Mouse (Mus musculus) MEL (cell line): Measurements from ENCODE around the gene Zhx3. TPM values are rescaled to one million over a fixed set of nuclear protein-coding genes. Genes with fewer than 3 reads are reported as not detected.
A peak's percentile ranks its signal among the peaks of the same experiment; 100 is the strongest.

Experiments
- DNase-seq: peaks from one replicate; pipeline ENCODE4 v3.0.0; 2011; ENCODE audit warnings: low read depth, low spot score
- H3K27ac ChIP-seq: 2 replicates; pipeline ENCODE4 v1.5.1; 2012; ENCODE audit warnings: low read depth, mild to moderate bottlenecking, control low read depth, low read length, moderate library complexity; ENCODE audit not compliant: control insufficient read depth
- H3K27me3 ChIP-seq, 2 experiments: fragments of 150-350 bp in 1 of 2; sonication (generic) in 1 of 2; 2 replicates each; pipeline ENCODE4 v1.6.1; 2012; ENCODE audit warnings: low read length in 2 of 2, mild to moderate bottlenecking in 2 of 2, improper control_type of control experiment in 1 of 2, moderate library complexity in 1 of 2; ENCODE audit not compliant: insufficient read depth in 2 of 2, control insufficient read depth in 1 of 2
- H3K36me3 ChIP-seq, 2 experiments: 2 replicates each; pipeline ENCODE4 v1.6.1; 2012 to 2014; ENCODE audit warnings: low read length in 2 of 2, improper control_type of control experiment in 1 of 2, inconsistent platforms in 1 of 2, mild to moderate bottlenecking in 1 of 2; ENCODE audit not compliant: insufficient read depth in 2 of 2, control insufficient read depth in 1 of 2
- H3K4me1 ChIP-seq, 2 experiments: fragments of 150-350 bp in 1 of 2; sonication (generic) in 1 of 2; 2 replicates each; pipeline ENCODE4 v1.6.1; 2012; ENCODE audit warnings: low read length in 2 of 2, improper control_type of control experiment in 1 of 2, mild to moderate bottlenecking in 1 of 2; ENCODE audit not compliant: insufficient read depth in 2 of 2, control insufficient read depth in 1 of 2
- H3K4me3 ChIP-seq, 2 experiments: fragments of 150-350 bp in 1 of 2; sonication (generic) in 1 of 2; 2 replicates each; pipeline ENCODE4 v1.5.1; 2012; ENCODE audit warnings: low read depth in 2 of 2, low read length in 2 of 2, mild to moderate bottlenecking in 2 of 2, moderate library complexity in 2 of 2, control low read depth in 1 of 2, improper control_type of control experiment in 1 of 2; ENCODE audit not compliant: control insufficient read depth in 1 of 2, insufficient read depth in 1 of 2
- H3K79me2 ChIP-seq: 2 replicates; pipeline ENCODE4 v1.6.1; 2012; ENCODE audit warnings: mild to moderate bottlenecking, low read length, moderate library complexity; ENCODE audit not compliant: control insufficient read depth, poor library complexity, insufficient read depth
- H3K9ac ChIP-seq: 2 replicates; pipeline ENCODE4 v1.6.1; 2012; ENCODE audit warnings: low read depth, mild to moderate bottlenecking, control low read depth, low read length, moderate library complexity; ENCODE audit not compliant: control insufficient read depth, poor library complexity, severe bottlenecking
- H3K9me3 ChIP-seq: fragments of 150-350 bp; sonication (generic); replicated peaks from 2 replicates; pipeline ENCODE4 v1.6.1; 2012; ENCODE audit warnings: mild to moderate bottlenecking, low read length, improper control_type of control experiment, moderate library complexity; ENCODE audit not compliant: insufficient read depth
- CHD1 ChIP-seq: IDR thresholded peaks from 2 replicates; pipeline ENCODE4 v1.6.1; 2012; ENCODE audit warnings: low read depth, mild to moderate bottlenecking, inconsistent platforms, low read length, improper control_type of control experiment
- EP300 ChIP-seq, 2 experiments: IDR thresholded peaks; 2 replicates each; pipeline ENCODE4 v1.6.1; 2011; ENCODE audit warnings: improper control_type of control experiment in 2 of 2, low read length in 2 of 2, low read depth in 1 of 2, mild to moderate bottlenecking in 1 of 2
- GATA1 ChIP-seq: IDR thresholded peaks from 2 replicates; pipeline ENCODE4 v1.6.1; 2011; ENCODE audit warnings: low read depth, low read length, improper control_type of control experiment
- HCFC1 ChIP-seq: IDR thresholded peaks from 2 replicates; pipeline ENCODE4 v1.6.1; 2012; ENCODE audit warnings: low read depth, mild to moderate bottlenecking, inconsistent platforms, low read length, improper control_type of control experiment, moderate library complexity
- MXI1 ChIP-seq: IDR thresholded peaks from 2 replicates; pipeline ENCODE4 v1.6.1; 2011; ENCODE audit warnings: mild to moderate bottlenecking, low read depth, low read length, improper control_type of control experiment
- MYC ChIP-seq: IDR thresholded peaks from 2 replicates; pipeline ENCODE4 v1.6.1; 2011; ENCODE audit warnings: low read depth, mild to moderate bottlenecking, low read length, improper control_type of control experiment, moderate library complexity
- NELFE ChIP-seq: IDR thresholded peaks from 2 replicates; pipeline ENCODE4 v1.6.1; 2011; ENCODE audit warnings: low read depth, low read length, improper control_type of control experiment
- NRF1 ChIP-seq: IDR thresholded peaks from 2 replicates; pipeline ENCODE4 v1.6.1; 2014; ENCODE audit warnings: low read depth, mild to moderate bottlenecking, inconsistent platforms, low read length, improper control_type of control experiment, moderate library complexity; ENCODE audit not compliant: poor library complexity, insufficient read depth, severe bottlenecking
- POLR2A ChIP-seq, 2 experiments: IDR thresholded peaks; 2 replicates each; pipeline ENCODE4 v1.6.1; 2011 to 2012; ENCODE audit warnings: low read length in 2 of 2, mild to moderate bottlenecking in 2 of 2, control low read depth in 1 of 2, improper control_type of control experiment in 1 of 2, low read depth in 1 of 2, moderate library complexity in 1 of 2; ENCODE audit not compliant: control insufficient read depth in 1 of 2, insufficient read depth in 1 of 2, poor library complexity in 1 of 2
- POLR2AphosphoS5 ChIP-seq: IDR thresholded peaks from 2 replicates; pipeline ENCODE4 v1.6.1; 2012; ENCODE audit warnings: low read depth, borderline replicate concordance, mild to moderate bottlenecking, inconsistent platforms, low read length, moderate library complexity, mixed read lengths
- RAD21 ChIP-seq: IDR thresholded peaks from 2 replicates; pipeline ENCODE4 v1.6.1; 2011; ENCODE audit warnings: mild to moderate bottlenecking, low read depth, low read length, improper control_type of control experiment
- RCOR1 ChIP-seq: IDR thresholded peaks from 2 replicates; pipeline ENCODE4 v1.6.1; 2012; ENCODE audit warnings: low read depth, mild to moderate bottlenecking, inconsistent platforms, low read length, improper control_type of control experiment
- SMC3 ChIP-seq: IDR thresholded peaks from 2 replicates; pipeline ENCODE4 v1.6.1; 2011; ENCODE audit warnings: low read depth, low read length, improper control_type of control experiment
- TAL1 ChIP-seq: IDR thresholded peaks from 2 replicates; pipeline ENCODE4 v1.6.1; 2012; ENCODE audit warnings: mild to moderate bottlenecking, inconsistent platforms, low read length, moderate library complexity, mixed read lengths
- TCF12 ChIP-seq: IDR thresholded peaks from 2 replicates; pipeline ENCODE4 v1.6.1; 2014; ENCODE audit warnings: low read depth, mild to moderate bottlenecking, inconsistent platforms, low read length, improper control_type of control experiment, moderate library complexity
- UBTF ChIP-seq: IDR thresholded peaks from 2 replicates; pipeline ENCODE4 v1.6.1; 2012; ENCODE audit warnings: low read depth, mild to moderate bottlenecking, inconsistent platforms, low read length, improper control_type of control experiment, moderate library complexity, borderline replicate concordance; ENCODE audit not compliant: insufficient read depth
- USF2 ChIP-seq, 2 experiments: IDR thresholded peaks; 2 replicates each; pipeline ENCODE4 v1.6.1; 2011 to 2012; ENCODE audit warnings: improper control_type of control experiment in 2 of 2, low read length in 2 of 2, borderline replicate concordance in 1 of 2, inconsistent platforms in 1 of 2, low read depth in 1 of 2, mild to moderate bottlenecking in 1 of 2; ENCODE audit not compliant: insufficient read depth in 1 of 2
- ZKSCAN1 ChIP-seq: IDR thresholded peaks from 2 replicates; pipeline ENCODE4 v1.6.1; 2012; ENCODE audit warnings: low read depth, mild to moderate bottlenecking, inconsistent platforms, low read length, improper control_type of control experiment, moderate library complexity
- ZNF384 ChIP-seq: IDR thresholded peaks from 2 replicates; pipeline ENCODE4 v1.6.1; 2012; ENCODE audit warnings: low read depth, mild to moderate bottlenecking, inconsistent platforms, low read length, improper control_type of control experiment
- polyA plus RNA-seq, 2 experiments: library from polyadenylated mRNA; stranded (reverse) in 1 of 2; unstranded in 1 of 2; fragments of >175 nt in 1 of 2; fragments of >200 nt in 1 of 2; gene quantifications; 2 replicates each; pipeline versions ENCODE4 v1.2.1 to v1.2.4; 2012; ENCODE audit warnings: low replicate concordance in 2 of 2, low read depth in 1 of 2; ENCODE audit not compliant: insufficient read length in 2 of 2, insufficient read depth in 1 of 2, missing spikeins in 1 of 2
- total RNA-seq: library from RNA; depleted of rRNA; stranded (reverse); fragments of 300-350 nt; gene quantifications from 2 replicates; pipeline ENCODE4 v1.2.3, GENCODE M21; 2012

The Zhx3 gene
- total and polyA plus RNA-seq, 3 experiments: 4.4 to 4.8 TPM; not detected in 1

DNA sequence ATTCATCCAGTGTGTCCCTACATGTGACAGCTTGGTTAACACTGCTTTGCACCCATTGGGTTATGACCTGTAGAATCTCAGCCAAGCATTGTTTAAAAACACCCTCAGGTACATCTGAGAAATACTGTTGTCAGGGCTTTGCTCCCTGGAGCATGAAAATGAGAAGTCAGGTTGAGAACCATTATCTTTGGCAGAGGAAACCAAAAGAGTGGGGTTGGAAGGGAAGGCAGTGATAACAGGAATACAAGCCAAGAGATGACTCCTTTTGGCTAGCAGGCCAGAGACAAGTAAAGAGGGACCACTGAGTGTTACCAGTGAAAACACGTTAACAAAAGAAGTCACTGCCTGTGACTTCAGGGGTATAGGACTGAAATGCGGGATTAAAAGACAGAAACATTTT, 108.4 kb downstream of the Zhx3 start:
- Histone ChIP-seq H3K27ac (no peak overlapping the region), H3K79me2 (no peaks in the 10 kb centered on the region), H3K9me3 (no peaks in the 10 kb centered on the region), H3K4me1 (peaks cover 6 to 16% of the 10 kb centered on the region in 2 experiments), H3K36me3 (peaks cover 0 to 11% of the 10 kb centered on the region in 2 experiments; a peak in 2 of 4 replicates), H3K4me3 (no peak overlapping the region), H3K9ac (no peak overlapping the region), H3K27me3 (no peaks in the 10 kb centered on the region)
- peak; percentile 61 for DNase-seq
- TF ChIP-seq UBTF (no peak), RAD21 (no peak), RCOR1 (peak; percentile 91), POLR2AphosphoS5 (no peak), GATA1 (peak; percentile 82), SMC3 (0 out of 2 replicates have a peak, but pooled peaks have one; percentile 13), TCF12 (peak; percentile 60; the same call in 1 of the 2 replicates), MXI1 (no peak), ZKSCAN1 (no peak), POLR2A (IDR thresholded peaks at IDR 0.05; ENCODE audit: control insufficient read depth in 1 of 2, insufficient read depth in 1 of 2, low read depth in 1 of 2, low read length in 2 of 2, poor library complexity in 1 of 2) (no peak), TAL1 (no peak), USF2 (IDR thresholded peaks at IDR 0.05; ENCODE audit: borderline replicate concordance in 1 of 2, insufficient read depth in 1 of 2, low read depth in 1 of 2, low read length in 2 of 2) (no peak), ZNF384 (no peak), HCFC1 (no peak), NRF1 (no peak), NELFE (no peak), EP300 (IDR thresholded peaks at IDR 0.05; ENCODE audit: low read depth in 1 of 2, low read length in 2 of 2) (peak; percentile 65 to 82)

DNA sequence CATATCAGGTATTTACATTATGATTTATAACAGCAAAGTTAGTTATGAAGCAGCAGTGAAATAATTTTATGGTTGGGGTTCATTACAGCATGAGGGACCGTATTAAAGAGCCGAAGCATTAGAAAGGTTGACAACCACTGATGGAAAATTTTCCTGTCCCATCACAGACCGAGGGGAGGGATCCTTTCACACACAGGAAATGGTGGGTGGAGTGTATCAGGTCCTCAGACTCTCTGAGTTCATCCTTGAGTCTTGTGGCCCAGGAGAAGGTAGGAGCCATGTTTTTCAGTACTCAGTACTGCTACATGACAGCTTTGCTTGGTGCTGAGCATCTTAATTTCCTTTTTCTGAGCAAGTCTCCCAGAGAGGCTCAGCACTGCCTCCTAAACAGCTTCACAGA, 109.0 kb downstream of the Zhx3 start:
- TF ChIP-seq CHD1 (no peak), MYC (no peak)
- Histone ChIP-seq H3K27me3 (no peaks in the 10 kb centered on the region), H3K9me3 (no peaks in the 10 kb centered on the region), H3K79me2 (no peaks in the 10 kb centered on the region), H3K9ac (no peak overlapping the region), H3K36me3 (peaks cover 0 to 11% of the 10 kb centered on the region in 2 experiments; a peak in 2 of 4 replicates), H3K4me3 (no peak overlapping the region), H3K4me1 (peaks cover 6 to 16% of the 10 kb centered on the region in 2 experiments), H3K27ac (no peak overlapping the region)
- no peak for DNase-seq
